Mouse (Mus musculus) midbrain, embryonic 14.5 days (tissue): ENCODE measurements around the gene 1700067K01Rik. TPM values are rescaled to one million over a fixed set of nuclear protein-coding genes. Genes with fewer than 3 reads are reported as not detected.
A peak's percentile ranks its signal among the peaks of the same experiment; 100 is the strongest.

Experiments used
- ATAC-seq: fragments of 200-750 bp; cut with Nextera tagmentation; 2 replicates; pipeline ENCODE4 v1.8.0; 2017; ENCODE audit warnings: moderate number of reproducible peaks, moderate library complexity; ENCODE audit not compliant: low FRiP score, low TSS enrichment
- DNase-seq: peaks from one replicate; pipeline ENCODE4 v3.0.0-alpha.2; 2015
- H3K27ac ChIP-seq: fragments of 300-500 bp; sonication (generic); replicated peaks from 2 replicates; pipeline ENCODE4 v1.5.1; 2014; ENCODE audit warnings: mild to moderate bottlenecking, low read depth, low read length, moderate library complexity
- H3K27me3 ChIP-seq: fragments of 300-500 bp; sonication (generic); 2 replicates; pipeline ENCODE4 v1.6.1; 2014; ENCODE audit warnings: low read length, control low read depth, mixed read lengths; ENCODE audit not compliant: control insufficient read depth, insufficient read depth
- H3K36me3 ChIP-seq: fragments of 300-500 bp; sonication (generic); 2 replicates; pipeline ENCODE4 v1.6.1; 2014; ENCODE audit warnings: low read length, control low read depth; ENCODE audit not compliant: control insufficient read depth, insufficient read depth
- H3K4me1 ChIP-seq: fragments of 300-500 bp; sonication (generic); 2 replicates; pipeline ENCODE4 v1.6.1; 2014; ENCODE audit warnings: mild to moderate bottlenecking, antibody characterized with exemption, low read length, control low read depth; ENCODE audit not compliant: control insufficient read depth, insufficient read depth
- H3K4me2 ChIP-seq: fragments of 300-500 bp; sonication (generic); 2 replicates; pipeline ENCODE4 v1.6.1; 2014; ENCODE audit warnings: mild to moderate bottlenecking, low read length, moderate library complexity
- H3K4me3 ChIP-seq: fragments of 300-500 bp; sonication (generic); replicated peaks from 2 replicates; pipeline ENCODE4 v1.5.1; 2014; ENCODE audit warnings: low read depth, low read length
- H3K9ac ChIP-seq: fragments of 300-500 bp; sonication (generic); replicated peaks from 2 replicates; pipeline ENCODE4 v1.6.1; 2014; ENCODE audit warnings: mild to moderate bottlenecking, low read length, moderate library complexity
- H3K9me3 ChIP-seq: fragments of 300-500 bp; sonication (generic); 2 replicates; pipeline ENCODE4 v1.6.1; 2016; ENCODE audit warnings: low read length, control low read depth, mixed read lengths; ENCODE audit not compliant: control insufficient read depth
- WGBS: fragments of 180-500 bp; shearing (Covaris S2); extraction: QIAGEN DNeasy Blood & Tissue Kit; methylation state at CpG from one replicate; pipeline ENCODE4 v1.1.7; 2014; 5-methylcytosine and 5-hydroxymethylcytosine counted together
- microRNA counts: library from miRNA; unstranded; fragments of <30 nt; microRNA quantifications from one replicate; lab custom pipeline; 2016
- microRNA-seq: library from miRNA; unstranded; fragments of <30 nt; microRNA quantifications from one replicate; pipeline ENCODE4, GENCODE M21; 2016
- polyA plus RNA-seq: library from polyadenylated mRNA; unstranded; fragments of >200 nt; fragmentation: Nextera tagmentation; extraction: Ambion mirVana; gene quantifications from 2 replicates; pipeline ENCODE4 v1.2.1, GENCODE M21; 2014

The 1700067K01Rik gene
- polyA plus RNA-seq, 1 experiment from 2014 or later, result 0.53 TPM

DNA sequence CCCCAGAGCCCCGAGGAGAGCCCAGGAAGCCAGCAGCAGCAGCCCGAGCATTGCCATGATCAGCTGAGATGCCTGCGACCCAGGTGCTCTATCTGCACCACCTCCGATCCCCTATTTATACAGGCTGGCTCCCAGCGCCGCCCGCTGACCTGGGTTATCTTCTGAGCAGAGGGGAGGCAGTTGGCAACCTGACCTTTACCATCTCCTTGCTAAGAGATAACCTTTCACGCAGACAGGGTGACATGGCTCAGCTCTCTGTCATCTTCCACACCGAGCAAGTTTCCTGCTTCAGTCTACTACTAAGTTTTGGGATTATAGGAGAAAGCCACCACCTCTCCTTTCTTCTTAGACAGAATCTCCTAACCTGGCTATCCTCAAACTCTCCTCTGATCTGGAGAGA, 43.6 kb downstream of the 1700067K01Rik start, which contains the start of gene Rln3:
Rln3 (minus strand) TSS at position 101 of the 400 bp plus-strand sequence.
- no peak for ATAC-seq

DNA sequence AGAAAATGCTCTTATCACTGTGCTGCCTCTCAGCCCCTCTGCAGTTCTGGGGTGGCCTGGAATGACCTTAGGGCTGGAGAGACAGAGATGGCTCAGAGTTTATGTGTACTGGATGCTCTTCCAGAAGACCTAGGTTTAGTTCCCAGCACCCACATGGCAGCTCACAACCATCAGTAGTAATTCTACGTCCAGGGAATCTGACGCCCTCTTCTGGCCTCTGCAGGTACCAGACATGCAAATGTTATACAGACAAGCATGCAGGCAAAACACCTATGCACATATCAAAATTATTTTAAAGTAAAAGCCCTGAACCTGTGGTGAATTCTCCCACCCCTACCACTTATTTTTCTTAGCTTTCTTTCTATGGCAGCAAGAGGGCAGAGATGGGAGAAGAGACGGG, 45.2 kb downstream of the 1700067K01Rik start:
- 81% methylated on average over 3 of the region's 3 CpGs for WGBS
- Histone ChIP-seq H3K27me3 (peaks cover 43% of the 10 kb centered on the region), H3K9ac (no peak overlapping the region), H3K4me3 (no peak overlapping the region), H3K36me3 (no peaks in the 10 kb centered on the region), H3K27ac (no peak overlapping the region), H3K4me1 (no peaks in the 10 kb centered on the region), H3K4me2 (no peak overlapping the region), H3K9me3 (no peaks in the 10 kb centered on the region)
- ATAC-seq, result no peak
- DNase-seq, result no peak

More for the DNA sequence above, 43.6 kb downstream of the 1700067K01Rik start, which contains the start of gene Rln3:
- H3K27ac ChIP-seq, result no peak within 1 kb of the TSS
- H3K9me3 ChIP-seq, result no peaks in the 10 kb centered on the region
- no peaks in the 10 kb centered on the region for H3K36me3 ChIP-seq
- no peak within 1 kb of the TSS for H3K4me3 ChIP-seq
- H3K4me1 ChIP-seq, result no peaks in the 10 kb centered on the region
- 10% methylated on average over 9 of the region's 9 CpGs for WGBS
- H3K27me3 ChIP-seq, result peaks cover 54% of the 10 kb centered on the region
- DNase-seq, result no peak
- 0 out of 2 replicates have a peak within 1 kb of the TSS, but pooled peaks have one; percentile 19 for H3K4me2 ChIP-seq
- no peak within 1 kb of the TSS for H3K9ac ChIP-seq

DNA sequence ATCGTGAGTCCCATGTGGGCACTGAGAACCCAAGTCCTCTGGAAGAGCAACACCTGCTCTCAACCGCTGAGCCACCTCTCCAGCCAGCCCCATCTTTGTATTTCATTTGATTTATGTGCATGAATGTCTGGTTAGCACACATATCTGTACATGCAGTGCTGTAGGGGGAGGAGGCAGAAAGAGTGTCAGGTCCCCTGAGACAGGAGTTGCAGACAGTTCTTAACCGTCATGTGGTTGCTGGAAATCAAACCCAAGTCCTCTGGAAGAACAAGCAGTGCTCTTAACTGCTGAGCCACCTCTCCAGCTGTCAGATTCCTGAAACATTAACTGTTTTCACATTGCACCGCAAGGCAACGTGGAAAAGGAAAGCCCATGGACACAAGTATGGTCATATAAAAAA, 46.9 kb downstream of the 1700067K01Rik start:
- 87% methylated on average over 5 of the region's 5 CpGs for WGBS
- H3K4me1 ChIP-seq, result no peaks in the 10 kb centered on the region
- no peak for DNase-seq
- H3K9me3 ChIP-seq, result no peaks in the 10 kb centered on the region
- no peaks in the 10 kb centered on the region for H3K36me3 ChIP-seq
- no peak overlapping the region for H3K9ac ChIP-seq
- ATAC-seq, result no peak
- no peak overlapping the region for H3K4me2 ChIP-seq
- no peak overlapping the region for H3K4me3 ChIP-seq
- peaks cover 26% of the 10 kb centered on the region for H3K27me3 ChIP-seq
- H3K27ac ChIP-seq, result no peak overlapping the region

DNA sequence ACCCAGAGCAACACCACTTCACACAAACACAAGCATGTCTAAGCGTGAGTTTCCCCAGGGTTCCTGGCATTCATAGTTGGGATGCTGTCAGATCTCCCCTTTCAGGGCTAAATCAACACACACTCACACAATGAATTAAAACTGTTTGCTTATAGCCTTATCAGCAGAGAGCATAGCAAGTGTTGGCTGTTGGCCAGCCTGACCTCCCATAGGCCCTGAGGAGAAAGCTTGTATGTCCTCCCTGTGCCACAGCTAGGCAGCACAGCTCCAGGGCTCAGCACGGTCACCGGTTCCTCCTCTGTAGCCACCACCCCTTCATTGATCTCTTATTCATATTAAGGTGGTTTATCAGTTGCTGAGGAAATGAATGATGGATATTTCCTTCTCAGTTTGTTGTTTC, 51.4 kb downstream of the 1700067K01Rik start:
- Histone ChIP-seq H3K4me3 (no peak overlapping the region), H3K27ac (no peak overlapping the region), H3K9me3 (no peaks in the 10 kb centered on the region), H3K36me3 (no peaks in the 10 kb centered on the region), H3K9ac (no peak overlapping the region), H3K4me1 (no peaks in the 10 kb centered on the region), H3K27me3 (no peaks in the 10 kb centered on the region), H3K4me2 (no peak overlapping the region)
- ATAC-seq (no peak), DNase-seq (peak; percentile 32)
- 68% methylated on average over 3 of the region's 3 CpGs for WGBS

DNA sequence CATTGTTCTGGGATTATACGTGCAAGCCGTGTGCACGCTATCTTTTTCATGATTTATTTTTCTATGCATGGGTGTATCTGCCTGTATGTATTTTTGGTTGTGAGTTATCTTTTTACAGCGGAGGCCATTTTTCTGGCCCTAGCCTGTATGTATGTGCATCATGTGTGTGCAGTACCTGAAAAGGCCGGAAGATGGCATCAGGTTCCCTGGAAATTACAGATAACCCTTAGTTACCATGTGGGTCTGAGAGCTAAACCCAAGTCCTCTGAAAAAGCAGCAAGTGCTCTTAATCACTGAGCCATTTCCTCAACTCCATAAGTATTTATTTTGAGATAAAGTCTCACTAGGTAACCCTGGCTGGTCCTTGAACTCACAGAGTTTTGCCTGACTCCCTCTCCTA, 51.9 kb downstream of the 1700067K01Rik start:
- H3K9ac ChIP-seq, result no peak overlapping the region
- no peak overlapping the region for H3K4me3 ChIP-seq
- H3K27me3 ChIP-seq, result no peaks in the 10 kb centered on the region
- ATAC-seq (no peak), DNase-seq (no peak)
- H3K9me3 ChIP-seq, result no peaks in the 10 kb centered on the region
- H3K4me2 ChIP-seq, result no peak overlapping the region
- H3K36me3 ChIP-seq, result no peaks in the 10 kb centered on the region
- no peaks in the 10 kb centered on the region for H3K4me1 ChIP-seq
- no peak overlapping the region for H3K27ac ChIP-seq
- WGBS, result 87% methylated on average over 5 of the region's 5 CpGs

MicroRNAs within 50 kb of the gene (microRNA counts, 519-probe panel; counts per million panel counts)
- microRNA mmu-miR-1199 (lab: Ali Mortazavi, UCI), result not detected

Small RNA genes lying within 50 kb of the gene (microRNA-seq; reads per million reads assigned to microRNA genes)
- gene Mir1199, result 0.44 reads per million
- gene Mir8111, result 1.2 reads per million

Other genes starting within 250 kb of the 1700067K01Rik start
- 77.2 and 92.7 TPM in 2 replicates for gene Adgrl1, start 101.4 kb upstream of the 1700067K01Rik start, polyA plus RNA-seq
- gene Gm10644, start 46.3 kb upstream of the 1700067K01Rik start, polyA plus RNA-seq, result 1.0 and 1.1 TPM in 2 replicates
- gene Asf1b, start 46.0 kb upstream of the 1700067K01Rik start, polyA plus RNA-seq, result 7.9 and 15.5 TPM in 2 replicates
- gene Prkaca, start 28.5 kb upstream of the 1700067K01Rik start, polyA plus RNA-seq, result 181 and 207 TPM in 2 replicates
- 10.5 and 14.2 TPM in 2 replicates for gene Samd1, start 3.8 kb upstream of the 1700067K01Rik start, polyA plus RNA-seq
- 0.94 TPM in 1 of 2 replicates, not detected in the other for gene 2210011C24Rik, start 10.7 kb downstream of the 1700067K01Rik start, polyA plus RNA-seq
- 0.65 and 0.87 TPM in 2 replicates for gene Palm3, start 20.0 kb downstream of the 1700067K01Rik start, polyA plus RNA-seq
- gene Il27ra, start 41.1 kb downstream of the 1700067K01Rik start, polyA plus RNA-seq, result 0.16 and 0.33 TPM in 2 replicates
- gene Rln3, start 43.5 kb downstream of the 1700067K01Rik start, polyA plus RNA-seq, result 1.2 TPM in 1 of 2 replicates, not detected in the other
- gene Gm10643, start 63.6 kb downstream of the 1700067K01Rik start, polyA plus RNA-seq, result 1.5 and 2.4 TPM in 2 replicates
- gene Rfx1, start 65.3 kb downstream of the 1700067K01Rik start, polyA plus RNA-seq, result 11.2 and 12.2 TPM in 2 replicates
- 19.9 and 26.0 TPM in 2 replicates for gene Dcaf15, start 103.3 kb downstream of the 1700067K01Rik start, polyA plus RNA-seq
- gene Podnl1, start 124.5 kb downstream of the 1700067K01Rik start, polyA plus RNA-seq, result 0.63 and 0.68 TPM in 2 replicates
- 28.9 and 33.1 TPM in 2 replicates for gene Cc2d1a, start 146.4 kb downstream of the 1700067K01Rik start, polyA plus RNA-seq
- 1.8 and 1.9 TPM in 2 replicates for gene 4930432K21Rik, start 146.5 kb downstream of the 1700067K01Rik start, polyA plus RNA-seq
- 9.4 and 11.7 TPM in 2 replicates for gene Nanos3, start 183.7 kb downstream of the 1700067K01Rik start, polyA plus RNA-seq
- gene Zswim4, start 235.6 kb downstream of the 1700067K01Rik start, polyA plus RNA-seq, result 28.7 and 35.6 TPM in 2 replicates
- gene D8Ertd738e, start 248.2 kb downstream of the 1700067K01Rik start, polyA plus RNA-seq, result 261 and 282 TPM in 2 replicates